Comparison of ENCODE assay signal across 9 mouse cellular contexts in the genomic region with DNA sequence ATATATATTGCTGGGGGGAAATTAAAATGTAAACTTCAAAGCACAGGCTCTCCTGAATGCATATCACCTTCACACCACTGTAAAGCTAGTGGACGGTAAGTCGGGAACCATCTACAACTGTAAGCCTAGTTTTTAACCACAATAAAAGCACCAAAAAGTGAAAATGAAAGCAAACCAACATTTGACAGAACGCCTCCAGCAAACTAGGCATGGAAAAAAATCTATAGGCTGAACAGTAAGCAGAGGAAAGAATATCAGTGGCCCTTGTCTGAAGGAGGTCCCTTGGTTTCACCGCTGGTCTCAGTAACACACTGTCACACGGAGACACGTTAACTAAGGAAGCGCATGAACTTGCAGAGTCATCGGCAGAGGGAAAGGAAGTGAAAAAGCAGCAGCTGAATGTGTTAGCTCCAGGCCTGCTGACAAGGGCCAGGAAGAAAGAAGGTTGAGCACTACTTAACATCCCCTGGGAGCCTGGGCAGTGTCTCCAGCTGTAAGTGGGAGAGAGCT. TPM values are rescaled to one million over a fixed set of nuclear protein-coding genes. Genes with fewer than 3 reads are reported as not detected.
A peak's percentile ranks its signal among the peaks of the same experiment; 100 is the strongest.
DNase-seq lines count a peak whose midpoint lies in the region; ATAC-seq and TF ChIP-seq lines count a peak whose summit lies in the region.
"Had no signal": no experiment of that assay in that cellular context is flagged by ENCODE, and none has a peak within 500 bp of the region (broad histone marks: within the 10 kb centered on the region; RNA-seq: fewer than 3 reads in every experiment).

No protein-coding gene starts in this region.

- H3K4me2 ChIP-seq in hindbrain, embryonic 13.5 days: no peak overlapping the region
- no peak overlapping the region for H3K4me2 ChIP-seq in midbrain, embryonic 16.5 days (ENCODE audit: low read length)
- H3K4me2 ChIP-seq: limb, embryonic 12.5 days had no signal

- TF ChIP-seq POLR2A in bone marrow macrophage, adult 2 months (IDR thresholded peaks at IDR 0.05; ENCODE audit: borderline replicate concordance, low read depth, low read length): no peak

- peaks cover 9% of the 10 kb centered on the region; the same call in 1 of the 2 replicates for H3K27me3 ChIP-seq in hindbrain, embryonic 13.5 days
- no peaks in the 10 kb centered on the region for H3K27me3 ChIP-seq in midbrain, embryonic 16.5 days (ENCODE audit: control insufficient read depth, insufficient read depth, low read depth, low read length)

- H3K27ac ChIP-seq in bone marrow macrophage, adult 2 months (ENCODE audit: insufficient read depth, low read depth, low read length): peak overlapping the region; percentile 82
- H3K27ac ChIP-seq in hindbrain, embryonic 13.5 days: no peak overlapping the region
- no peak overlapping the region for H3K27ac ChIP-seq in midbrain, embryonic 16.5 days (ENCODE audit: low read length)
- H3K27ac ChIP-seq: limb, embryonic 12.5 days had no signal

- DNase-seq in heart, postnatal 36 days: peak; percentile 32 to 38
- DNase-seq in layer of hippocampus, postnatal 10 days (ENCODE audit: low spot score in 2 of 2): no peak
- DNase-seq in right cerebral cortex, adult 2 months (ENCODE audit: low spot score in 2 of 2): no peak

- intact Hi-C loops in heart, postnatal 36 days (cut with DNase I): loop anchor here (5.0 to 10.0 kb wide), 3 partner anchors 60 to 512 kb away; a partner anchor contains a TSS

- H3K9ac ChIP-seq in hindbrain, embryonic 13.5 days: no peak overlapping the region
- no peak overlapping the region for H3K9ac ChIP-seq in midbrain, embryonic 16.5 days (ENCODE audit: low read depth, low read length)
- H3K9ac ChIP-seq: limb, embryonic 12.5 days had no signal

- H3K36me3 ChIP-seq in hindbrain, embryonic 13.5 days: no peaks in the 10 kb centered on the region
- H3K36me3 ChIP-seq in midbrain, embryonic 16.5 days (ENCODE audit: control insufficient read depth, insufficient read depth, low read length): no peaks in the 10 kb centered on the region
- H3K36me3 ChIP-seq: limb, embryonic 12.5 days had no signal

- H3K4me1 ChIP-seq in bone marrow macrophage, adult 2 months (ENCODE audit: control insufficient read depth, insufficient read depth, low read length): no peaks in the 10 kb centered on the region
- H3K4me1 ChIP-seq in hindbrain, embryonic 13.5 days (replicated peaks): no peaks in the 10 kb centered on the region
- H3K4me1 ChIP-seq in midbrain, embryonic 16.5 days (ENCODE audit: control insufficient read depth, insufficient read depth, low read length): no peaks in the 10 kb centered on the region
- H3K4me1 ChIP-seq: limb, embryonic 12.5 days had no signal

- peak overlapping the region; percentile 54 for H3K4me3 ChIP-seq in bone marrow macrophage, adult 2 months (ENCODE audit: insufficient read depth, low read length)
- no peak overlapping the region for H3K4me3 ChIP-seq in hindbrain, embryonic 13.5 days
- no peak overlapping the region for H3K4me3 ChIP-seq in midbrain, embryonic 16.5 days (ENCODE audit: low read depth, low read length)
- H3K4me3 ChIP-seq: limb, embryonic 12.5 days had no signal

- 85% methylated on average over 8 of the region's 8 CpGs for WGBS in hindbrain, embryonic 13.5 days
- 85% methylated on average over 8 of the region's 8 CpGs for WGBS in midbrain, embryonic 16.5 days

- ATAC-seq in CD4-positive, CD25-positive, alpha-beta regulatory T cell, adult 4 months: peak; percentile 83
- peak; percentile 56 for ATAC-seq in neutrophil, adult 5-6 weeks (ENCODE audit: extremely low read depth, insufficient number of reproducible peaks, low FRiP score, poor library complexity, severe bottlenecking)
- no peak for ATAC-seq in hindbrain, embryonic 13.5 days (ENCODE audit: low FRiP score)
- ATAC-seq in midbrain, embryonic 16.5 days: no peak

- no peaks in the 10 kb centered on the region for H3K9me3 ChIP-seq in hindbrain, embryonic 13.5 days
- no peaks in the 10 kb centered on the region for H3K9me3 ChIP-seq in midbrain, embryonic 16.5 days (replicated peaks; ENCODE audit: control insufficient read depth, low read length, poor library complexity, severe bottlenecking)
- H3K9me3 ChIP-seq: limb, embryonic 12.5 days had no signal

- TF ChIP-seq CTCF in bone marrow macrophage, adult 2 months (IDR thresholded peaks at IDR 0.05; ENCODE audit: low read depth, low read length): no peak

RNA-seq across cellular contexts. Expression of a gene that starts 17.2 kb away (rescaled TPM):
- polyA plus RNA-seq in CD4-positive, CD25-positive, alpha-beta regulatory T cell, adult 4 months (2017; shearing (Covaris generic)): under 1 TPM in 1 of 2 experiments, not detected in 1; 0.77 TPM
- polyA plus RNA-seq in bone marrow macrophage, adult 2 months (2012; ENCODE audit: insufficient read depth, insufficient read length, missing spikeins): 0.51 and 0.60 TPM in 2 replicates
- under 1 TPM; 0.14 to 0.22 TPM for total RNA-seq in heart, postnatal 36 days (2021)
- 0.86 TPM in 1 of 2 replicates, not detected in the other for total RNA-seq in neutrophil, adult 5-6 weeks (2017)
- total RNA-seq in layer of hippocampus, postnatal 10 days (2021): under 1 TPM; 0.40 to 0.46 TPM
- polyA plus RNA-seq in hindbrain, embryonic 13.5 days (2015; fragmentation: Nextera tagmentation; extraction: Ambion mirVana): 0.32 and 0.35 TPM in 2 replicates
- 0.25 and 0.46 TPM in 2 replicates for polyA plus RNA-seq in midbrain, embryonic 16.5 days (2015; fragmentation: Nextera tagmentation; extraction: Ambion mirVana)

RNA-seq across cellular contexts. Expression of a gene that starts 17.2 kb away (rescaled TPM):
- polyA plus RNA-seq in CD4-positive, CD25-positive, alpha-beta regulatory T cell, adult 4 months (2017; shearing (Covaris generic)): 10 to 100 TPM; 33.6 to 36.5 TPM
- 20.4 and 23.4 TPM in 2 replicates for polyA plus RNA-seq in bone marrow macrophage, adult 2 months (2012; ENCODE audit: insufficient read depth, insufficient read length, missing spikeins)
- 10 to 100 TPM; 15.0 to 15.9 TPM for total RNA-seq in heart, postnatal 36 days (2021)
- total RNA-seq in neutrophil, adult 5-6 weeks (2017): 44.8 and 51.3 TPM in 2 replicates
- total RNA-seq in layer of hippocampus, postnatal 10 days (2021): 10 to 100 TPM; 17.1 to 17.6 TPM
- polyA plus RNA-seq in hindbrain, embryonic 13.5 days (2015; fragmentation: Nextera tagmentation; extraction: Ambion mirVana): 29.6 and 31.0 TPM in 2 replicates
- polyA plus RNA-seq in midbrain, embryonic 16.5 days (2015; fragmentation: Nextera tagmentation; extraction: Ambion mirVana): 26.6 and 29.6 TPM in 2 replicates

RNA-seq across cellular contexts. Expression of a gene that starts 34.0 kb away (rescaled TPM):
- 10 to 100 TPM; 16.0 to 20.8 TPM for polyA plus RNA-seq in CD4-positive, CD25-positive, alpha-beta regulatory T cell, adult 4 months (2017; shearing (Covaris generic))
- polyA plus RNA-seq in bone marrow macrophage, adult 2 months (2012; ENCODE audit: insufficient read depth, insufficient read length, missing spikeins): 6.6 and 9.0 TPM in 2 replicates
- total RNA-seq in heart, postnatal 36 days (2021): 10 to 100 TPM; 18.1 to 18.9 TPM
- 21.4 and 34.8 TPM in 2 replicates for total RNA-seq in neutrophil, adult 5-6 weeks (2017)
- 10 to 100 TPM; 31.0 to 35.3 TPM for total RNA-seq in layer of hippocampus, postnatal 10 days (2021)
- 27.0 and 29.9 TPM in 2 replicates for polyA plus RNA-seq in hindbrain, embryonic 13.5 days (2015; fragmentation: Nextera tagmentation; extraction: Ambion mirVana)
- polyA plus RNA-seq in midbrain, embryonic 16.5 days (2015; fragmentation: Nextera tagmentation; extraction: Ambion mirVana): 25.6 and 28.5 TPM in 2 replicates

Comparison
In these comparisons a context has a peak if more than half of its experiments do, and no peak if none do; other contexts are left out.
1. ATAC-seq: peak in CD4-positive, CD25-positive, alpha-beta regulatory T cell, adult 4 months (single experiment) and neutrophil, adult 5-6 weeks (single experiment); none in hindbrain, embryonic 13.5 days (single experiment) and midbrain, embryonic 16.5 days (single experiment).
2. DNase-seq: peak in heart, postnatal 36 days (2 of 2); none in layer of hippocampus, postnatal 10 days (0 of 2) and right cerebral cortex, adult 2 months (0 of 2).